Mouse (Mus musculus): ENCODE measurements around the gene Cfap157. TPM values are rescaled to one million over a fixed set of nuclear protein-coding genes. Genes with fewer than 3 reads are reported as not detected.

Gene Cfap157
- polyA plus RNA-seq, 1 experiment from 2014 or later = 0.39 TPM

Other genes starting within 250 kb of the Cfap157 start
- gene Fam102a, start 249.1 kb downstream of the Cfap157 start, polyA plus RNA-seq (2014; fragmentation: Nextera tagmentation; extraction: Ambion mirVana) = 12.2 and 16.9 TPM in 2 replicates
- gene Dpm2, start 213.6 kb downstream of the Cfap157 start, polyA plus RNA-seq (2014; fragmentation: Nextera tagmentation; extraction: Ambion mirVana) = 105 and 126 TPM in 2 replicates
- 1.8 and 2.3 TPM in 2 replicates for gene Pip5kl1, start 209.6 kb downstream of the Cfap157 start, polyA plus RNA-seq (2014; fragmentation: Nextera tagmentation; extraction: Ambion mirVana)
- 0.14 TPM in 1 of 2 replicates, not detected in the other for gene 9430097D07Rik, start 208.7 kb downstream of the Cfap157 start, polyA plus RNA-seq (2014; fragmentation: Nextera tagmentation; extraction: Ambion mirVana)
- 15.6 and 20.0 TPM in 2 replicates for gene St6galnac4, start 197.3 kb downstream of the Cfap157 start, polyA plus RNA-seq (2014; fragmentation: Nextera tagmentation; extraction: Ambion mirVana)
- gene St6galnac6, start 184.7 kb downstream of the Cfap157 start, polyA plus RNA-seq (2014; fragmentation: Nextera tagmentation; extraction: Ambion mirVana) = 7.0 and 8.7 TPM in 2 replicates
- gene Ak1, start 162.7 kb downstream of the Cfap157 start, polyA plus RNA-seq (2014; fragmentation: Nextera tagmentation; extraction: Ambion mirVana) = 22.1 and 25.5 TPM in 2 replicates
- 34.1 and 55.9 TPM in 2 replicates for gene Eng, start 137.8 kb downstream of the Cfap157 start, polyA plus RNA-seq (2014; fragmentation: Nextera tagmentation; extraction: Ambion mirVana)
- gene Fpgs, start 80.3 kb downstream of the Cfap157 start, polyA plus RNA-seq (2014; fragmentation: Nextera tagmentation; extraction: Ambion mirVana) = 27.1 and 33.2 TPM in 2 replicates
- gene Cdk9, start 71.4 kb downstream of the Cfap157 start, polyA plus RNA-seq (2014; fragmentation: Nextera tagmentation; extraction: Ambion mirVana) = 105 and 106 TPM in 2 replicates
- 19.8 and 25.4 TPM in 2 replicates for gene Sh2d3c, start 63.4 kb downstream of the Cfap157 start, polyA plus RNA-seq (2014; fragmentation: Nextera tagmentation; extraction: Ambion mirVana)
- not detected in 2 replicates for gene 6330409D20Rik, start 43.4 kb downstream of the Cfap157 start, polyA plus RNA-seq (2014; fragmentation: Nextera tagmentation; extraction: Ambion mirVana)
- gene Tor2a, start 27.2 kb downstream of the Cfap157 start, polyA plus RNA-seq (2014; fragmentation: Nextera tagmentation; extraction: Ambion mirVana) = 75.6 and 76.8 TPM in 2 replicates
- gene Ttc16, start 8.8 kb downstream of the Cfap157 start, polyA plus RNA-seq (2014; fragmentation: Nextera tagmentation; extraction: Ambion mirVana) = 0.30 TPM in 1 of 2 replicates, not detected in the other
- 3.3 and 5.8 TPM in 2 replicates for gene Ptrh1, start 8.6 kb downstream of the Cfap157 start, polyA plus RNA-seq (2014; fragmentation: Nextera tagmentation; extraction: Ambion mirVana)
- gene Stxbp1, start 62.8 kb upstream of the Cfap157 start, polyA plus RNA-seq (2014; fragmentation: Nextera tagmentation; extraction: Ambion mirVana) = 11.2 and 16.2 TPM in 2 replicates
- gene Fam129b, start 91.7 kb upstream of the Cfap157 start, polyA plus RNA-seq (2014; fragmentation: Nextera tagmentation; extraction: Ambion mirVana) = 18.2 and 19.9 TPM in 2 replicates
- gene Rpl12, start 177.1 kb upstream of the Cfap157 start, polyA plus RNA-seq (2014; fragmentation: Nextera tagmentation; extraction: Ambion mirVana) = 249 and 308 TPM in 2 replicates
- 5.8 and 8.8 TPM in 2 replicates for gene Lrsam1, start 177.2 kb upstream of the Cfap157 start, polyA plus RNA-seq (2014; fragmentation: Nextera tagmentation; extraction: Ambion mirVana)
- gene Slc2a8, start 197.7 kb upstream of the Cfap157 start, polyA plus RNA-seq (2014; fragmentation: Nextera tagmentation; extraction: Ambion mirVana) = 19.0 and 21.1 TPM in 2 replicates

Measured in kidney, embryonic 14.5 days (tissue).